Mouse (Mus musculus) heart, postnatal 14 days (tissue): ENCODE data around the gene Npr2. TPM values are rescaled to one million over a fixed set of nuclear protein-coding genes. Genes with fewer than 3 reads are reported as not detected.
"Not testable (repeated sequence)": the region's sequence is repeated elsewhere in the genome, so short reads cannot be mapped to it uniquely, and the experiment has no call there.

Source experiments
- DNase-seq, 2 experiments: peaks; one replicate each; pipeline ENCODE4 v3.0.0; 2021 to 2022
- intact Hi-C: fragments of 180-260 bp; cut with DNase I; formaldehyde crosslinking; loops from one replicate; pipeline ENCODE4 v1.15.1; 2025
- long read RNA-seq, 2 experiments: library from polyadenylated mRNA; stranded (forward); transcript quantifications; one replicate each; pipeline ENCODE4 v2.0.0; 2021
- total RNA-seq, 2 experiments: library from RNA; stranded (reverse); gene quantifications; 2 replicates each; pipeline ENCODE4 v1.2.3; 2021

Npr2 gene
- 10 to 100 TPM; 40.6 to 43.6 TPM for total RNA-seq
- long read RNA-seq, experiment 1, transcript Npr2-201 (22 exons, 3,660 nt) = major isoform, 21 of 34 reads
- long read RNA-seq, experiment 1, partial matches to known transcripts = 6 of 34 reads
- long read RNA-seq, experiment 1, other reads (novel, unspliced or antisense) = 7 of 34 reads
- long read RNA-seq, experiment 2, transcript Npr2-201 (22 exons, 3,660 nt) = major isoform, 12 of 23 reads
- long read RNA-seq, experiment 2, partial matches to known transcripts = 4 of 23 reads
- long read RNA-seq, experiment 2, other reads (novel, unspliced or antisense) = 7 of 23 reads

DNA sequence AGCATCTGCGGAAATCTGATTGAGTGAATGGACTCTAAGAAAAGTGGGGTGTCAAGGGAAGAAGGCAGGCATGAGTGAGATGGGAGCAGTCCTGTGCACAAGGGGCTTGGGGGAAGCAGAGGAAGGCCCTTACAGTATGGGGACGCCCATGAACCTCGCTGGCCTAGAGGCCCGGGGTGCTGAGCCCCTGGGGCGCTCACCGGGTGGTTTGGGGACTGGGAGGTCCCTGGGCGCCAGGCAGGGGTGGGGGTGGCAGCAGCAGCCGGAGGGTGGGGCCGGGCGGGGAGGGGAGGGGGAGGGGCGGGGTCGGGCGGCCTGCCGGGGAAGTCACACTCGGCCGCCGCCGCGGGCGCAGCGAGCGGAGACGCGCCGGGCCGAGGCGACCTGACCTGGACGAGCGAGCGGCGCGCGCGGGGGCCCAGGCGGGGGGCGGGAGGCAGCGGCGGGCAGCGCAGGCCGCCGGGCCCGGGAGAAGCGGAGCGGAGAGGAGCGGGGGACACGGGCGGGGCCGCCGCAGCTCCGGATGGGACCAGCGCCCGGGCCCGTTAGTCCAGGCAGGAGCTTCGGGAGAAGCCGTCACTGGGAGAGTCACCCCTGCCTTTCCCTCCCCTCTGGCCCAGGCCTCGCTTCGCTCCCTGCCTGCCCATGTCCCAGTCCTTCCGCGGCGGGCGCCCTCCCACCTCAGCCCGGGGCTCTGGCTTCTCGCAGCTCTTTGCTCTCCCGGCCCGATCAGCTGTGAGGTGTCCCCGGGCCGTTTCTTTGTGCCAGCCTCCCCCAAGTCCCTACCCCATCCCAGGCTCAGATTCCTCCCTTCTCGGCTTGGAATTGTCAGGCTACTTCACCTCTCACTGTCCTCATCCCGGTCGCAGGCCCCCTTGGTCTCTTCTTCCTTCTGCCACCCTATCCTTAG is at the start of gene Npr2:
Gene Npr2 (plus strand): TSS at position 890 of the 910 bp plus-strand sequence.
- DNase-seq = peak; percentile 69 to 80
- intact Hi-C loops = loop anchor here (2.0 to 10.0 kb wide), 3 partner anchors 36 to 234 kb away; partner anchors contain the start of genes Gba2 and Rgp1

DNA sequence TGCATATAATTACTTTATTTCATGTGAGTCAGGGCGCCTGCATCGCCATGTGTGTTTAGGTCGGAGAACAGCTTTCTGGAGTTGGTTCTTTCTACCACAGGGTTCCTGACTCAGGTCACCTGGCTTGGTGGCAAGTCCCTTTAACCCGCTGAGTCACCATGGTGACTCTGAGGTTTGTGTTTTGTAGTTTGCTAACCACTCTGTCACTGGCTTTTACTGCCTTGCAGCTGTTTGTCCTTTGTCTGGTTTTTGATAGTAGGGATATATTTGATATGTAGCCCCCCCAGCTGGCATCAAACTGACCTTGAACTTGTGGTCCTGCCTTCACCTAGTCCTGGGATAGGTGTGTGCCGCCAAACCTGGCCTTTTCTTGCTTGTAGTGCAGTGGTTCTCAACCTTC is 49.5 kb upstream of the Npr2 start:
- intact Hi-C loops = loop anchor here (5.0 kb wide), 1 partner anchor 85 kb away; the partner anchor contains the start of genes Fam221b and Tmem8b
- DNase-seq = no peak

DNA sequence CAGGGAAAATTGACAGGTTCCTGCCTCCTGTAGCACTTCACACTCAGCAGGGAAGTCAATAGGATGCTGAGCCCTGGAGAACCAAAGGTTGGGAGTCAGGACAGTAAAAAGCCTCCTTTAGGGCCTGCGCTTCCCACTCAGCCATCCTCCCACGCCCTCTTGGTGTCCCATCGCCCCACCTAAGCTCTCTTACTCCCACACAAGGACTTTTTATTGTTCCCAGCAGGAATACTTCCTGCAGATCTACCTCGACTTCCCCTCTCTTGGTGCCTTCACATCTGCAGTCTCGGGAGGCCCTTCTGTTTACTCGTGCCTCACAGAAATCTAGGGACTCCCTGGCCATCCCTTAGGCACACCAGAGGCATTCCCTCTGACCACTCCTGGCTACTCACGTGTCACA is 48.3 kb upstream of the Npr2 start:
- no peak for DNase-seq
- intact Hi-C loops = loop anchor here (5.0 kb wide), 1 partner anchor 84 kb away; the partner anchor contains the start of genes Fam221b and Tmem8b

DNA sequence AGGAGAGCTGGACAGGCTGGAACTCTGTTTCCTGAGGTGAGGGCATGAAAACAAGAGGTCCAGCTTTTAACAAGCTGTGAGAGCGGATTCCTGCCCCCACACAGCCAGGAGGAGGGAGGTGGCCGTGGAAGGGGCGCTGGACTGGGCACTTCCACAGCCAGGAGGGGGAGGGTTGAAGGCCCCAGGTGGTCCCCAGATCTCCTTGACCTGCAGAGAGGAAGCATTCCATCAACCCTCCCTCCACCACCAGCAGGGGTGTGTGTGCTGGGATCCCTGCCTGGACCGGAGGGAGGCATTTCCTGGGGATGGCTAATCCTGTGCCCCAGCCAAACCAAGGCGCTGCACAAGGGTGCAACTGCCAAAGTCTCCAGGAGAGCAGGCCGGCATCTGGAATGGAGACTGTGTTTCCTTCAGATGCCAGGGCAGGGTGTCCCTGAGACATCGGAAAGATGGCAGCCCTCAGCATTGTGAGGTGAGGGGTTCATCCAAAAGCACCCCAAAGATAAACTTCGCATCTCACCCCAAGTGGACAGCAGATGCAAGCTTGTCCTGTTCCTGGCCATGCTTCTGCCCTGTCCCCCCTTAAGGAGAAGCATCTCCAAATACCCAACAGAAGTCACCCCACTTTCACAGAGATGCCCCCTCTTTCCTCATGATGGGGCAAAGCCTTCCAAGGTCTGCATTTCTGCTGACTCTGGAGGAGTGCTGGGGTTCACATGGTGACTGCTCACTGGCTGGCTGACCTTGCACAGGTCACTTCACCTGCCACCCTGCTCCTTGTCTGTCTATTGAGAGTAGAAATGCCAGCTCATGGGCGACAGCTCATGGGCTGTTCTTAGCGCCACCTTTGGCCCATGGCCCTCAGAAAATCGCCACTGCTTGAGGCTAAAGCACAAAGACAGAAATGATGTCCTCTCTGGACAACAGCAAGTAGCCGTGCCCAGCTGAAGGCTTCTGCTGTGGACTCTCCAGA is 47.0 kb upstream of the Npr2 start, which contains the start of gene Msmp:
Gene Msmp (minus strand): TSS at position 51 of the 973 bp plus-strand sequence.
- peak; percentile 38 for DNase-seq
- intact Hi-C loops = loop anchor here (5.0 kb wide), 1 partner anchor 83 kb away; the partner anchor contains the start of genes Fam221b and Tmem8b

DNA sequence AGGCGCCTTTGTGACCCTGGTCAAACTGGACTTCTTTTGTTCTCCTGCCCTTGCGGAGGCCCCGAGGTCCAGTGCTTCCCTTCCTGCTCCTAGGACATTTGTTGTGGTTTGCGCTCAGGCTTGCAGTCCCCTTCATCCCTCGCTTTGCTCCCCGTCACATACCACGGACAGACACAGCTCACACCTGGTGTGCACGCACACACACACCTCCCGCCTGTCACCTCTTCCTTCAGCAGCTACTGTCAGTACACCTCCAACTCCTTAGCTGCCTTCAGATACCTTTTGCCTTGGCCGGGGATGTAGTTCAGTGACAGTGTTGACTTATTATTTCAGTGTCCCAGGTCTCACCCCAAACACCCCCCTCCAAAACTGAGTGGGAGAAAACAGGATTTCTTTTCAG is 46.1 kb upstream of the Npr2 start:
- DNase-seq = no peak
- intact Hi-C loops = no loop called here

DNA sequence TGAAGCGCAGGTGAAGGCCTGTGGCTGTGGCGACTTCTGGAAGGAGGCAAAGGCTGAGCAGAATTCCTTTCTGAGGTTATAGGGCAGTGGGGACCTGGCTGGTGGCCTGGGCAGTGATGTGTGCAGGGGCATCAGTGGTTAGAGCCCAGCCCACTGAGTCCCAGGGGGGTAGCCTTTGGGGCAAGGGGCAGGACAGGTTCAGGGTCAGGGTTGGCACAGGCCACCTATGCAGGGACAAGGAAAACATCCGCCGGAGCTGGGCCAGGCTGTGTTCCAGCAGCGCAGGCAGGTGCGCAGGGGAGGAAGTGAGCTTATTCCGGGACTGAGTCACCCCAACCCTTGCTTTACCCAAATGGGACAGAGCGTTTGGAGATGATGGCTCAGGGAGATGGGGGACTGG is 45.3 kb upstream of the Npr2 start:
- intact Hi-C loops = no loop called here
- DNase-seq = peak; percentile 44 to 57

DNA sequence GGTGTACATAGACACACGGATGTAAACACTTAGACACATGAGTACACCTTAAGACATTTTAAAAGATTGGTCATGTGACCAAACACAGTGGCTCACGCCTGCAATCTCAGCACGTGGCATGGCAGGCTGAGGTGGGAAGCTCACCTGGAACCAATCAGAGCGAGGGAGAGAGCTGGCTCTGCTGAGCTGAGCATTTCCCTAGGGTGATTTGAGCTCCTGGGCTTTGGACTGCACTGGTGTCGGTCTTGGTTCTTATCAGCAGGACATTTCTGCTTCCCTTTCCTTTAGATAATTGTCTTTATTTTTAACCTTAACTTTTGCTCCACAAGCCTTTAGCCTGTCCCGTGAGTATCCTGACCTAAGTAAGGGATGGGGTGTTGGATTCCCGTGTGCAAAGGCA is 44.1 kb upstream of the Npr2 start:
- no peak for DNase-seq
- intact Hi-C loops = no loop called here

DNA sequence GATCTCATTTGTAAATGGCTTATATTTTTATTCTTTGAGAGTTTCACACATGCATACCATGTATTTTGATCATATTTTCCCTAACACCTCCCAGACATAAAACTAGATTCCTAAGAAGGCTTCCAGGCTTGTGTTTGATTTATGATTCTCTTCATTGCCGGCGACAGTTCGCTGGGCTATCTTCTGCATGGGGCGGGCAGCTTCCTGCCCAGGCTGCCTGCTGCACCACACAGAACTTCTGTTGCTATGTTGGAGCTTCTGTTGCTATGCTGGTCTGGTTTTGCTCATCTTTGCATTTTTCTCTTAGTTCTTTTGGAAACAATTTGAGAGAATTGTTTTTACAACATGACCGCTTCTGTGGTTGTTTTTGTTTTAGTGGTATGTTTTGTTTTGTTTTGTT is 40.2 kb upstream of the Npr2 start:
- intact Hi-C loops = no loop called here
- no peak for DNase-seq

DNA sequence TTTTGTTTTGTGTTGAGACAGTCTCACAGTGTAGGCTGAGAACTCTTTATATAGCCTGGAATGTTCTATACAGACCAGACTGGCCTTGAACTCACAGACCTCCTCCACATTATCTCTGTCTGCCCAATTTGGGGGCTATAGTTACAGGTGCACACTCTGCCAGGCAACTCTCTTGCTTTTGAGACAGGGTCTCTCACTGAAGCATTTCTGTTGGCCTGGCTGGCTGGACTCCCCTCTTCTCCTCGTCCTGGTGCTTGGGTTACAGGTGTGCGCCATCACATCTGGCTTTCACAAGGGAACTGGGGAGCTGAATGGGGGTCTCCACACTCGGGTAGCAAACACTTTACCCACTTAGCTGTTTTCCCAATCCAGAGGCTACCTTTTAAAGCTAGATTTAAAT is 39.8 kb upstream of the Npr2 start:
- intact Hi-C loops = no loop called here
- no peak for DNase-seq

DNA sequence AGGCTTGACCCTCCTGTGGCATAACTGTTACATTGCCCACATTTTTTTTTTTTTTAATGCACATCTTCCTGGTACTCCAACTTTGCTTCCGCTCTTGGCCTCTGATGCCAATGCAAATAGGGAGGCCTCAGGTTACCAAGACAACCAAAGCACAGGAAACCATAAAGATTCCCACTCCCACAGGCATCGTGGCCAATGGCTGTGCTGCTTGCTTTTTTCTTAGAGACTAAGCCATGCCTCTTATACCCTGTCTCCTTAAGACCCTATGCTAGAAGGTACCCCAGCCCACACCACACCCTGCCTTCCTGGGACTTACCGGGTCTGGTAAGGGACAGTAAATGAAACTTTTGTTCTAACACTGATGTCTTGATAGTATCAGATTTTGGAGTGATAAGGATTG is 38.3 kb upstream of the Npr2 start:
- no peak for DNase-seq
- intact Hi-C loops = no loop called here

DNA sequence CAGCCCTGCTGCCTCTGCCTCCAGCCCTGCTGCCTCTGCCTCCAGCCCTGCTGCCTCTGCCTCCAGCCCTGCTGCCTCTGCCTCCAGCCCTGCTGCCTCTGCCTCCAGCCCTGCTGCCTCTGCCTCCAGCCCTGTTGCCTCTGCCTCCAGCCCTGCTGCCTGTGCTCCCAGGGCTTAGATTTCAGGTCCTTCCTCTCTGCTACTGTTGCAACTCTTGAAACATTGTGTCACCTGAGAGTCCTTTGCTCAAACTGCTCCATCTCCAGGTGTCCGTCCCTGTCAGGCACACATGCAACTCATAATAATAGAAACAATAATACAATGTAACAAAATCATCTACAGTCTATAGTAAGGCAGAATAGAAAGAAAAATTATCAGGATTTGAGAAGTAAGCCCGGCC is 35.1 kb upstream of the Npr2 start:
- intact Hi-C loops, DNase-seq: not testable (repeated sequence)

DNA sequence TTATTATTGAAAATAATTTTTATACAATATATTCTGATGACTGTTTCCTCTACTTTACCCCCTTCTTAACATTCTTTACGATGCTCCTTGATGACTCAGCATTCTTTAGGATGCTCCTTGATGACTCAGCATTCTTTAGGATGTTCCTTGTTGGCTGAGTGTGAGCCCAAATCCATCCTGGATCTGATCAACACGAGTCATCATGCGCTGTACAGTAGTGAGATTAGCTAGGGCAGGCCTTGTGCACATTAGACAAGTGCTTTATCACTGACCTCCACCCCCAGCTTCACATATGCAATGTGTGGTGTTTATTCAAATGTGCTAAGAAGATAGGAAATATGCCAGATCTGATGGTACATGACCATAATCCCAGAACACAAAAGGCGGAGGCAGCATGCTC is 33.5 kb upstream of the Npr2 start:
- intact Hi-C loops = no loop called here
- no peak for DNase-seq

DNA sequence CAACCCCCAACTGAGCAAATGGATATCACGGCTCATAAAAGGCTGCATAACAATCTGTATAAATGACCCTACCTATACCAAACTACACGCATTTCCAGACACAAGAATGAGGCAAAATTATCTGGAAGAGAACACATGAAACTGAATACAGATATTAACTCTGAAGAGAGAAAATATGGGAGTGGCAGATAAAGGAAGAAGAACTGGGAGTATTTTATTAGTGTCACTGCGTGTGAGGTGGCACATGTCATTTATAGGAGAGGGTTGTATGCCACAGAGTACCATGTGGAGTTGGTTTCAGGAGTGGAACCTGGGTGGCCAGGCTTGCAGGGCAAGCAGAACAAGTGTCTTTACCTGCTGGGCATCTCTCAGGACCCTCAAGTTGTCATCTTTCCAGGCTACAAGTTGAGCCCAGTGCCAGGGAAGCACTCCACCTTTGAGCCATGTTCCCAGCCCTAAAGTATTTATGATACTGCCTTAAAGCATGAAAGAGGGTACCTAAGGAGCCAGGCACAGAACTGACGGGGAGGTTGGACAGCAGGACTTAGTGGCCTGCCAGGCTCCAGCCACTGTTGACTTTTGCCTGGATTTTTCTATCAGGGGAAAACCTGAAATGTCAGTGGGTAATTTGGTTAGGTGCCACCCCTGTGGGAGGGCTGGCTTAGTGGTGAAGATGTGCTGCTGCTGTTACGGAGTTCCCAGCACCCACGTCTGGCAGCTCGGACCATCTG is 32.9 kb upstream of the Npr2 start:
- intact Hi-C loops = no loop called here

DNA sequence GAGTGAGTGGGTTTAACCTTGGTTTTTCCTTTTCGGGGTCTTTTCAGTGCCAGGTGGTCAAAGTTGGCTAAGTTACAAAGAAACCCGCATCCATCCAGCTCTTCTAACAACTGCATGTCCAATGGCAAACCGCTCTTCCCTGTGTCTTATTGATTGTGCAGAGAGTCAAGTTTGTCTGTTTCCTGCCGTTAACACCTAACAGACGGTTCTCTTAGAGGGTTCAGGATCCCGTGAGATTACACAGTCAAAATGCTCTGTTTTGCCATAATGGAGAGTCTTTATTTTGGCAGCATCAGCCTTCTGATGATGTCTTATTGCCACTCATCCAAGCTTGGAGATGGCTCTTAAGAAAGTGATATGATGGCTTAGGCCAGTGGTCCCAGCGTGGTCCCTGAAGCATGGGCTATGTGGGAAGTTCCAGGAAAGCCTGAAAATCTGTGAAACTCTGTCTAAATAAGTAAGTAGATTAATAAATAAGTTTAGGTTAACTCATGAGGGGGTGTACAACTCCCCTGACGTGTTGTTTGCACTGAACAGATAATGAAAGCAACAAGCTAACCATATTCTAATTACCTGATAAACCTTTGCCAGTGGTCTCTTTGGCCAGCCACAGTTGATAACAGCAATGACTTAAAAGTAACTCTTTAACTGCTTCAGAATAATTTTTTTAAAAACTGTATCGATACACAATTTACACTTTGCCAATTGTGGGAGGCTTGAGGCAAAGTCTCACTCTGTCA is 31.4 kb upstream of the Npr2 start:
- intact Hi-C loops = no loop called here

More for the DNA sequence above, 32.9 kb upstream of the Npr2 start:
- no peak for DNase-seq

DNA sequence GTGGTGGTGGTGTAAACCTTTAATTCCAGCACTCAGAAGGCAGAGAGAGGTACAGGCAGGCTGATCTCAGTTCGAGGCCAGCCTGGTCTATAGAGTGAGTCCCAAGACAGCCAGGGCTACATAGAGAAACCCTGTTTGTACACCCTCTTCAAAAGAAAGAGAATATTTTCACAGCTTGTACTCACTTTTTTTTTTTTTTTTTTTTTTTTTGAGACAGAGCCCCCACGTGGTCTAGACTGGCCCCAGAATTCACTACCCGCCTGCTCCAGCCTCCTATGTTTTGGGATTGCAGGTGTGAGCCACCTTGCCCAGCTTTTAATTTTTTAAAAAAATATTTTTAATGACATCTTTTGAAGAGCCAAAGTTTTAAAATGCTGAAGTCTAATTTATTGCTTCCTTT is 27.6 kb upstream of the Npr2 start:
- no peak for DNase-seq
- intact Hi-C loops = no loop called here

More for the DNA sequence above, 31.4 kb upstream of the Npr2 start:
- DNase-seq = no peak

DNA sequence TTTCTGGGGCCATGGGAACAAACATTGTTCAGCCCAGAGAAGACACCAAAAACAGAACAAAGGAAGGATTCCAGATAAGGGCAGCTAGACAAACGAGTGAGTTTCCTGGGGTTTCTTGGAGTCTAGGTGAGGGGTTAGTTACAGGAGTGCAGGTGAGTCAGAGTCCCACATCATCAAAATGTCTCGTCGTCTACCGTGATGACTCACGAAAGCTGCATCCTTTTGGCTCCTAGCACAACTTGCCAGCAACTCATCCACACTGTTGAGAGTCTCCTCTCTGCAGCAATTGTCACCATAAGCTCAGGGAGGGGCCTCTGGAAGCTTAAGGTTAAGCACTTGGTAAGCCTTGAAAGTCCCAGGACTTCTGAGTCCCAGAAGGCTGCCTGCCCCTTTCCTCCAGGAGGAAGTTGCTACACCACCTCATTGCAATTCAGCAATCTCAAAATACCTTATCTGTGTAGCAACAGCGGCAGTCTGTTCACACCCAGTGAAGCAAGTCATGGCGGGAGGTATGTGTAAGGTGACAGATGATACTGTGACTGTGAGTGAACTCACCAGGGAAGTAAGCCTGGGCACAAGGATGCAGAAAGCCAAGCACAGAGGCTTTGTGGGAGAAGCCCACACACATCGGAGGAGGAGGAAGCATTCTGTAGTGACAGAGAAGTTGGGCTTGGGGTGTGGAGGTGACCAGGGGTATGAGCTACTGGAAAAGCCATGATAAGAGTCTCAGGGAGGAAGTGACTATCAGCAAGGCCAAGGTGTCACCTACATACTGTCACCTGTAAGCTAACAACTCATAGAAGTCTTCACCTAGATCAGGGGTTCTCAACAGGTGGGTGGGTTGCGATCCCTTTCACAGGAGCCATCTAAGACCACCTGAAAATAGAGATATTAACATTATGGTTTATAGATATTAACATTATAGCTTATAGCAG is 26.7 kb upstream of the Npr2 start:
- intact Hi-C loops = no loop called here
- no peak for DNase-seq

DNA sequence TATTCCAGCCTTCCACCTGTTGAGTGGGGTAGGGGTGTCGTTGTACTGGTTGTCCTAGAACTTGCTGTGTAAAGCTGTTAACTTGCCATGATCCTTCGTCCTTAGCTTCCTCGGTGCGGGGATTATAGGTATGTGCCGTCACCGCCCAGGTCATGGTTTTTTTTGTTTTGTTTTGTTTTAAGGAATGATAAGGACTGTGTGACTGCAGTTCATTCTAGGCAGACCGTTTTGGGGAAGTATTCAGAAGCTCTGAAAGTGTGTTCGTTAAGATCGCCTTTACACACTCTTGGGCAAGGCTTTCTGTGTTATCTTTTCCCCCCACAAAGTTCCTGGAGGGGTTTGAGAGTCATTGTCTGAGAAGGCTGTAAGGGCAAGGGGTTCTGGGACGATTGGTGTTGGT is 19.2 kb upstream of the Npr2 start:
- no peak for DNase-seq
- intact Hi-C loops = no loop called here
